Mouse (Mus musculus) MN1 (cell line): ENCODE results near the gene Zbtb16.

Experiments used
- DNase-seq: peaks from one replicate; pipeline ENCODE4 v3.0.0-alpha.2; 2016; ENCODE audit warnings: low spot score

Zbtb16 gene

DNA sequence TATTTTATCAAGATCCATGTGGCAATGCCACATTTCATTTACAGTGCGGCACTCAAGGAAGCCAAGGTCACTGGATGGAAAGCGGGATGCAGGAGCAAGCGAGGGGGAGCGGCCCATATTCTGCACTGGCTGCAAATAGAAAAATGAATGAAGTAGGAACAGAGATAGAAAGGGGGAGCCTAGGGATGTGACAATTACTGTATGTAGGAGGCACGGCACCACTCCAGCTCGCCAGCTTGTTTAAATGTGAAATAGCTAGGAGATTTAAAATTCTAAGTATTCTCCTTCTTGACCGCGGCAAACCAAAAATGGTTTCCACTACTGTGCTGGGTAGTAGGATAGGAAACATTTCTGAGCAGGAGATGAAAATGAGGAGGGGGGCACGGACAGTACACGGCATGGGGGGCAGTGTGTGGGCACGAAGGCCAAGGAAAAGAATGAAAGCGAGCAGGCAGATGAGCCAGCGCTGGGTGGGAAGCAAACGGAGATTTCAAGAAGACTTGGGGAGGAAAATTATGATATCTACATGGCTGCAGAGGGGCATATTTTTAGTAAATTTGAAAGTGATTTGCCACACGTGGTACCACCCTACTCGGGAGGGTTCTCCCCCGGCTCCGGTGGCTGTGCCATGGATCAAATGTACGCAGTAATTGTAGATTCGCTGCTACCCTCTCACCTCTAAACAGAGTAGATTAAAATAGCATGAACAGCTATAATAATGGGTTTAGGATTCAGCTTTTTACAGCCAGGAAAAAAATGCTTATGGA lies 68.2 kb downstream of the Zbtb16 start:
- no peak for DNase-seq

- no peak for DNase-seq
Measured at GRCm38 (mm10) chr9:48765927-48766326, 70.1 kb downstream of the Zbtb16 start.

DNA sequence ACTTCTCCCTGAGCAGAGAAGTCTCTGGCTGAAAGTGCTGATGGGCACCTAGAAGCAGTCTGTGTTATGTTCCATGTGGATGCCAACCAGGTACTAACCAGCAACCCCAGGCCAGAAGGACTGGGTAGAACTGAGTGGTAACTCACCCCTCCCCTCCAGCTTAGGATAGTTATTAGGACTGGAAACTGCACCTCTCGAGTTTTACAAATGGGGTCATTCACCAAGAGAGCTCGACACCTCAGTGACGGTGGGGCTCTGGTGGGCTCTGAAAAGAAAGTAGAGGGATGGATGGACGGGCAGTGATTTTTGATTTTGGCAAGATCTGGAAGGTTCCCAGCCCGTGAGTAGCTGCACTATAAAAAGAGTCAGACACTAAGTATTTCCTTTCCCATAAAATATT lies 71.7 kb downstream of the Zbtb16 start:
- DNase-seq, result no peak

DNA sequence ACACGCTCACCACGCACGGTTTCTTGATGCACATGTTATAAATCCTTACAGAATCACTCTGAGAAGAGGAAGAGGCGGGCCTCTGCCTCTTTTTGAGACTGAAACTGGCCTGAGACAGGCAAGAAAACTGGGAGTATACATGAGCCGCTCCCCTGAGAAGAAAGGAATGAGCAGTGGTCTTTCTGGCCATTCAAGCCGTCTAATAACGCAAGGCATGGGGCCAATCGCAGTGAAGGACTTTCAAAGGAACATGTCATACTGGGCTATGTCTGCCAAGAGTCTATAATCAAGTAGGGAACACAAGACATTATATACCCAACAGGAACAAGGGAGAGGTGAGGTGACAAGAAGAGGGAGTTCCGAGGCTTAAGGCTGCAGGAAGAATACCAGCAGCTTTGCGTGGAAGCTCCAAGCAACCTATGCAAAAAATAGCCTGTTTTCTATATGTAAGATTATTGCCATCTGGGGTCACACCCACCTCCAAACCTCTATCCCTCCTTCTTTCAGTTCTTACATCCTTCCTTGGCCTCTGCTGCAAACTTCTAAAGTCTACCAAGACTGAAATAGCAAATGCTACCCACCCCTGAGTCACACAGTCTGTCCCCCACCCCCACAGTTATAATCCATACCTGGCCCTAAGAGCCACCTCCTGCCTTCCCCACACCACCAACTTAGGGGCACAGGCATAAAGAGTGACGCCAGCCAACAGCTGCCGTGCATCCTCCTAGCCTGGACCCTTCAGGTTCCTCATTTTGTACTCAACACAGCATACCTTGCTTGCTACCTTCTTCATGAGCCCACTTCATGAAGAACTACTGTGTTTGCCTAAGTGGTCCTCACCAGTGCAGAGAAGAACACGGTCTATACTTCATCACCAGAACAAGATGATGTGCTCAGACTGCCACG lies 74.0 kb downstream of the Zbtb16 start:
- no peak for DNase-seq

GRCm38 (mm10) chr9:48761175-48761556 lies 74.9 kb downstream of the Zbtb16 start:
- no peak for DNase-seq

GRCm38 (mm10) chr9:48760449-48761174 lies 75.4 kb downstream of the Zbtb16 start:
- peak; percentile 28 for DNase-seq

- no peak for DNase-seq
Measured at GRCm38 (mm10) chr9:48759098-48759497, 76.9 kb downstream of the Zbtb16 start.

GRCm38 (mm10) chr9:48757650-48758580 lies 78.1 kb downstream of the Zbtb16 start:
- no peak for DNase-seq

GRCm38 (mm10) chr9:48756261-48756812 lies 79.7 kb downstream of the Zbtb16 start:
- DNase-seq, result no peak

GRCm38 (mm10) chr9:48755438-48756070 lies 80.5 kb downstream of the Zbtb16 start:
- no peak for DNase-seq

DNA sequence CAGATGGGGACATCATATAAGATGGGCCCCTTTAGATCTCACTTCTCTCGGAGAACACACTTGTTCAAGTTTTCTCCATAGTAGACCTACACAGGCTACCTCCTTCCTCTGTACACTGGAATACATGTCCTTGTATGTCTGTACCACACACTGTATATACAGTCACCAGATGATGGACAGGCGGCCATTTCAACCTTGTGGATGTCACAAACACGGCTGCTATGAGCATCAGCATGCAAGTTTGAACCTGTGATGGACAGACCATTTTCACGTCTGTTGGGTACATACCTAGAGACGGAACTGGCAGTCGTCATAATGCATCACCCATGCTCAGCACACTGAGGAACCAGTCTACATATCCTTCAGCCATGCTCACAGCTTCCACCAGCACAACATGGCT lies 81.6 kb downstream of the Zbtb16 start:
- DNase-seq, result no peak

- DNase-seq, result no peak
Measured at GRCm38 (mm10) chr9:48753881-48754280, 82.1 kb downstream of the Zbtb16 start.

DNA sequence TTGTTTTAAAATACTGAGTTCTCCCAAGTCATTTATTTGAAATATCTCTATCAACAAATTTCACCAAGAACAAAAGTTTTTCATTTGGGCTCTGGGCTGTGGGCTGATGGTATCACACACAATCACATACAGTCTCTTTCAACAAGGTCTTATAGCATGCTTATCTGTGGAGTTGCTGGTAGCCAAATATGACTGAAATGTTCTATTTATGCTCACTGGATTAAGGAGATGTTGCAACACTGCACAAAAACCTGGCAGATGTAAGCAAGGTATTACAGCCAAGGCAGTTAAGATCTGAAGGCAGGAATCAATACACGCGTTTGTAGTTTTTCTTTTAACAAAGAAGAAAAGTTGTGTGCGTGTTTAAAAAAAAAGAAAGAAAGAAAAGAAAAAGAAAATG lies 84.1 kb downstream of the Zbtb16 start:
- DNase-seq, result no peak

- DNase-seq, result no peak
Measured at GRCm38 (mm10) chr9:48749666-48750065, 86.4 kb downstream of the Zbtb16 start.

- DNase-seq, result no peak
Measured at GRCm38 (mm10) chr9:48749168-48749567, 86.9 kb downstream of the Zbtb16 start.

- DNase-seq, result no peak
Measured at GRCm38 (mm10) chr9:48748761-48749160, 87.3 kb downstream of the Zbtb16 start.

DNA sequence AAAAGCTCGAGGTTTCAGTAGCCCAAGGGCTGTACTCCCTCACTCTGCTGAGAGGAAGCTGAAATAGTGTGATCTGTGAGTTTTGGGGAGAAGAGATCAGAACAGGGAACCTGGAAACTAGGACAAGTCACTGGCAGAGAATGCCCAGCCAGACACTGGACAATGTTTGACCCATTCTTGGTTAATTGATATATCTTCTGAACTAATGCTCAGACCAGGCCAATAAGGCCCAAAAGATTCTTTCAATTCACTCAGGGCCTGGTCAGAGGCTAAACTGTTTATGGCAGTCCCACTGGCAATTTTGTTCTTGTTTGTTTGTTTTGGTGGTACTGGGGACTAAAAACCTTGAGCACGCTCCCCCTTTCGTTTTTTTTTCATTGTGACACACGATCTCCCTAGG lies 87.8 kb downstream of the Zbtb16 start:
- DNase-seq, result no peak

- no peak for DNase-seq
Measured at GRCm38 (mm10) chr9:48746506-48746905, 89.5 kb downstream of the Zbtb16 start.

- no peak for DNase-seq
Measured at GRCm38 (mm10) chr9:48745347-48746119, 90.5 kb downstream of the Zbtb16 start.

GRCm38 (mm10) chr9:48744916-48745315 lies 91.1 kb downstream of the Zbtb16 start:
- DNase-seq, result no peak
